Comparison of ENCODE assay signal across 8 mouse cellular contexts in genomic region chr4:139091478-139092355, GRCm38 (mm10). TPM values are rescaled to one million over a fixed set of nuclear protein-coding genes. Genes with fewer than 3 reads are reported as not detected.
DNase-seq lines count a peak whose midpoint lies in the region; ATAC-seq and TF ChIP-seq lines count a peak whose summit lies in the region.

No protein-coding gene starts in this region.

- no peaks in the 10 kb centered on the region for H3K79me2 ChIP-seq in liver, adult 2 months (ENCODE audit: control insufficient read depth, insufficient read depth, low read length)

- H3K27me3 ChIP-seq in liver, adult 2 months (ENCODE audit: control insufficient read depth, insufficient read depth, low read length), result peaks cover 6% of the 10 kb centered on the region
- H3K27me3 ChIP-seq in embryonic facial prominence, embryonic 10.5 days (replicated peaks; ENCODE audit: low read depth, poor library complexity, severe bottlenecking), result peaks cover 79% of the 10 kb centered on the region
- peaks cover 51% of the 10 kb centered on the region for H3K27me3 ChIP-seq in liver, embryonic 16.5 days (ENCODE audit: control insufficient read depth, insufficient read depth, low read depth, low read length)
- no peaks in the 10 kb centered on the region for H3K27me3 ChIP-seq in stomach, postnatal 0 days (ENCODE audit: control insufficient read depth, insufficient read depth, low read length)

- no peak overlapping the region for H3K9ac ChIP-seq in liver, adult 2 months (ENCODE audit: low read depth, low read length)
- no peak overlapping the region for H3K9ac ChIP-seq in liver, embryonic 16.5 days (ENCODE audit: low read depth, low read length)
- H3K9ac ChIP-seq in stomach, postnatal 0 days (ENCODE audit: low read length), result peak overlapping the region; percentile 85

- intact Hi-C loops in heart, postnatal 10 days (cut with DNase I), result loop anchor here (5.0 kb wide), 1 partner anchor 101 kb away; the partner anchor contains the start of gene Capzb

- H3K4me2 ChIP-seq in liver, embryonic 16.5 days (ENCODE audit: low read depth, low read length), result peak overlapping the region; percentile 69
- peak overlapping the region; percentile 97 for H3K4me2 ChIP-seq in stomach, postnatal 0 days (replicated peaks; ENCODE audit: low read depth)

- TF ChIP-seq EP300 in stomach, postnatal 0 days (optimal IDR thresholded peaks at IDR 0.05), result no peak

- H3K27ac ChIP-seq in liver, adult 2 months (replicated peaks; ENCODE audit: insufficient read depth, low read depth, low read length), result no peak overlapping the region
- H3K27ac ChIP-seq in embryonic facial prominence, embryonic 10.5 days (replicated peaks), result peak overlapping the region; percentile 91
- H3K27ac ChIP-seq in liver, embryonic 16.5 days (ENCODE audit: low read length), result no peak overlapping the region
- peak overlapping the region; percentile 77; the same call in 1 of the 2 replicates for H3K27ac ChIP-seq in stomach, postnatal 0 days (replicated peaks)

- H3K4me1 ChIP-seq in liver, adult 2 months (ENCODE audit: control insufficient read depth, insufficient read depth, low read length), result no peaks in the 10 kb centered on the region
- peaks cover 52% of the 10 kb centered on the region for H3K4me1 ChIP-seq in embryonic facial prominence, embryonic 10.5 days
- H3K4me1 ChIP-seq in liver, embryonic 16.5 days (ENCODE audit: control insufficient read depth, low read depth, low read length), result no peaks in the 10 kb centered on the region
- H3K4me1 ChIP-seq in stomach, postnatal 0 days (replicated peaks; ENCODE audit: control insufficient read depth, insufficient read depth), result peaks cover 10% of the 10 kb centered on the region

- no peak for ATAC-seq in liver, embryonic 16.5 days (ENCODE audit: low read depth)
- no peak for ATAC-seq in stomach, postnatal 0 days (ENCODE audit: low FRiP score, low TSS enrichment)

- WGBS in liver, adult 2 months, result 19% methylated on average over 28 of the region's 28 CpGs
- WGBS in embryonic facial prominence, embryonic 10.5 days, result 3% methylated on average over 28 of the region's 28 CpGs
- WGBS in liver, embryonic 16.5 days (ENCODE audit: insufficient replicate concordance), result 9% methylated on average over 28 of the region's 28 CpGs
- WGBS in stomach, postnatal 0 days, result 7% methylated on average over 28 of the region's 28 CpGs

- peak overlapping the region; percentile 20; the same call in 1 of the 2 replicates for H3K4me3 ChIP-seq in liver, adult 2 months (ENCODE audit: insufficient read depth, low read depth, low read length)
- H3K4me3 ChIP-seq in embryonic facial prominence, embryonic 10.5 days, result peak overlapping the region; percentile 79
- peak overlapping the region; percentile 55 for H3K4me3 ChIP-seq in liver, embryonic 16.5 days (ENCODE audit: low read depth, low read length)
- peak overlapping the region; percentile 81 for H3K4me3 ChIP-seq in stomach, postnatal 0 days (ENCODE audit: low read depth, low read length)

- DNase-seq in liver, adult 2 months (ENCODE audit: extremely low read depth, low read depth, low spot score), result no peak
- DNase-seq in liver, result no peak
- DNase-seq in embryonic facial prominence, embryonic 10.5 days (ENCODE audit: low spot score), result peak; percentile 69
- DNase-seq in heart, postnatal 10 days, result peak; percentile 47 to 57
- DNase-seq in stomach, postnatal 0 days (ENCODE audit: low spot score), result peak; percentile 52
- DNase-seq in layer of hippocampus, postnatal 14 days (ENCODE audit: low spot score in 2 of 2), result no peak
- DNase-seq in left cerebral cortex, adult 18-20 months (ENCODE audit: low spot score in 2 of 2), result no peak

- peaks cover 11% of the 10 kb centered on the region; the same call in 1 of the 2 replicates for H3K9me3 ChIP-seq in embryonic facial prominence, embryonic 10.5 days
- H3K9me3 ChIP-seq in liver, embryonic 16.5 days (replicated peaks; ENCODE audit: control insufficient read depth, low read length), result no peaks in the 10 kb centered on the region
- 0 out of 2 replicates have a peak, but pooled peaks cover 3% of the 10 kb centered on the region for H3K9me3 ChIP-seq in stomach, postnatal 0 days (ENCODE audit: control insufficient read depth, low read length)

- TF ChIP-seq POLR2A in liver, adult 2 months (IDR thresholded peaks at IDR 0.05; ENCODE audit: extremely low read depth, insufficient read depth, low read length), result no peak

- TF ChIP-seq CTCF in liver, adult 2 months (IDR thresholded peaks at IDR 0.05; ENCODE audit: low read depth, low read length), result no peak
- no peak for TF ChIP-seq CTCF in stomach, postnatal 0 days (IDR thresholded peaks at IDR 0.05; ENCODE audit: low read depth)

- no peaks in the 10 kb centered on the region for H3K36me3 ChIP-seq in liver, adult 2 months (ENCODE audit: control insufficient read depth, insufficient read depth, low read length)
- H3K36me3 ChIP-seq in embryonic facial prominence, embryonic 10.5 days (replicated peaks), result peaks cover 16% of the 10 kb centered on the region
- no peaks in the 10 kb centered on the region for H3K36me3 ChIP-seq in liver, embryonic 16.5 days (ENCODE audit: control insufficient read depth, insufficient read depth)
- H3K36me3 ChIP-seq in stomach, postnatal 0 days (ENCODE audit: control insufficient read depth, insufficient read depth, low read length), result no peaks in the 10 kb centered on the region

RNA-seq across cellular contexts. Expression of gene Nbl1, which starts 1.1 kb away (rescaled TPM):
- total RNA-seq in liver, adult 2 months (2014; rRNA removed), result 0.37 and 1.7 TPM in 2 replicates
- polyA plus RNA-seq in liver, adult 2 months (2012; rRNA removed), result 1.1 and 1.3 TPM in 2 replicates
- polyA plus RNA-seq in embryonic facial prominence, embryonic 10.5 days (2016; fragmentation: Nextera tagmentation; extraction: Ambion mirVana), result 51.7 and 80.8 TPM in 2 replicates
- 10 to 100 TPM; 27.9 to 36.3 TPM for total RNA-seq in heart, postnatal 10 days (2021)
- polyA plus RNA-seq in liver, embryonic 16.5 days (2015; fragmentation: Nextera tagmentation; extraction: Ambion mirVana), result 1.6 and 2.5 TPM in 2 replicates
- 53.6 and 58.9 TPM in 2 replicates for polyA plus RNA-seq in stomach, postnatal 0 days (2015; fragmentation: Nextera tagmentation; extraction: Ambion mirVana)
- total RNA-seq in layer of hippocampus, postnatal 14 days (2021), result 10 to 100 TPM; 77.4 to 93.7 TPM
- 10 to 100 TPM; 62.6 to 66.6 TPM for total RNA-seq in left cerebral cortex, adult 18-20 months (2021)

RNA-seq across cellular contexts. Expression of gene Htr6, which starts 16.3 kb away (rescaled TPM):
- total RNA-seq in liver, adult 2 months (2014; rRNA removed), result not detected in 2 replicates
- not detected in 2 replicates for polyA plus RNA-seq in liver, adult 2 months (2012; rRNA removed)
- 0.23 and 0.26 TPM in 2 replicates for polyA plus RNA-seq in embryonic facial prominence, embryonic 10.5 days (2016; fragmentation: Nextera tagmentation; extraction: Ambion mirVana)
- not detected for total RNA-seq in heart, postnatal 10 days (2021)
- not detected in 2 replicates for polyA plus RNA-seq in liver, embryonic 16.5 days (2015; fragmentation: Nextera tagmentation; extraction: Ambion mirVana)
- 0.05 TPM in 1 of 2 replicates, not detected in the other for polyA plus RNA-seq in stomach, postnatal 0 days (2015; fragmentation: Nextera tagmentation; extraction: Ambion mirVana)
- total RNA-seq in layer of hippocampus, postnatal 14 days (2021), result 1 to 10 TPM; 7.9 to 8.5 TPM
- total RNA-seq in left cerebral cortex, adult 18-20 months (2021), result 1 to 10 TPM; 5.7 to 7.6 TPM

RNA-seq across cellular contexts. Expression of gene Minos1, which starts 39.2 kb away (rescaled TPM):
- 45.2 and 55.5 TPM in 2 replicates for total RNA-seq in liver, adult 2 months (2014; rRNA removed)
- 26.3 and 29.7 TPM in 2 replicates for polyA plus RNA-seq in liver, adult 2 months (2012; rRNA removed)
- polyA plus RNA-seq in embryonic facial prominence, embryonic 10.5 days (2016; fragmentation: Nextera tagmentation; extraction: Ambion mirVana), result 431 and 444 TPM in 2 replicates
- 100 to 1,000 TPM; 714 to 726 TPM for total RNA-seq in heart, postnatal 10 days (2021)
- polyA plus RNA-seq in liver, embryonic 16.5 days (2015; fragmentation: Nextera tagmentation; extraction: Ambion mirVana), result 252 and 304 TPM in 2 replicates
- 569 and 588 TPM in 2 replicates for polyA plus RNA-seq in stomach, postnatal 0 days (2015; fragmentation: Nextera tagmentation; extraction: Ambion mirVana)
- total RNA-seq in layer of hippocampus, postnatal 14 days (2021), result 100 to 1,000 TPM; 212 to 218 TPM
- 100 to 1,000 TPM; 198 to 207 TPM for total RNA-seq in left cerebral cortex, adult 18-20 months (2021)

Comparison
In these comparisons a context has a peak if more than half of its experiments do, and no peak if none do; other contexts are left out.
1. DNase-seq: peak in embryonic facial prominence, embryonic 10.5 days (single experiment), heart, postnatal 10 days (2 of 2) and stomach, postnatal 0 days (single experiment); none in liver, adult 2 months (single experiment), liver (single experiment), layer of hippocampus, postnatal 14 days (0 of 2) and left cerebral cortex, adult 18-20 months (0 of 2).
2. H3K27ac ChIP-seq: peak in embryonic facial prominence, embryonic 10.5 days (single experiment) and stomach, postnatal 0 days (single experiment); none in liver, adult 2 months (single experiment) and liver, embryonic 16.5 days (single experiment).
3. H3K4me3 ChIP-seq: peak in every context shown above with its lines; median percentile 81 in stomach, postnatal 0 days; 79 in embryonic facial prominence, embryonic 10.5 days; 55 in liver, embryonic 16.5 days; 20 in liver, adult 2 months.
4. RNA of gene Nbl1, which starts 1.1 kb away (total RNA-seq): 77.4 to 93.7 TPM in layer of hippocampus, postnatal 14 days, 62.6 to 66.6 TPM in left cerebral cortex, adult 18-20 months and 27.9 to 36.3 TPM in heart, postnatal 10 days; 0.37 to 1.7 TPM in liver, adult 2 months; every median in the first group is over 10 times any median in the second.